Comparison of ENCODE assay signal across 23 mouse cellular contexts in the genomic region with DNA sequence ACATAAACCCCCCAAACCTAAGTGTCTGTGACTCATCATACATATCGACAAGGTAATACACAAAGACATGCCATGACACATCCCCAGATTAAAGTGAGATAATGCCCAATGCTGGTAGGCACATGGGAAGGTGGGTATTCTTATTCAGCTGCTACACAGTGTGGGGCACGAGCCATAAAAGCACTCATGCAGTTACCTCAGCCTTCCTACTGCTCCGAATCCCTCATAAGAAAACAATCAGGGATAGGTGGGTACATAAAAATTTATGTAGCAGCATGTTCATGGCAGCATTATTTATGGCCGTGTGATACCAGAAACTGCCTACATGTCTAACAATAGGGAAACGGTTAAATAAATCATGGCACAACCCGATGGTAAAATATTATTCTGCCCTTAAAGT. TPM values are rescaled to one million over a fixed set of nuclear protein-coding genes. Genes with fewer than 3 reads are reported as not detected.
A peak's percentile ranks its signal among the peaks of the same experiment; 100 is the strongest.
DNase-seq lines count a peak whose midpoint lies in the region; ATAC-seq lines count a peak whose summit lies in the region.
"Had no signal": no experiment of that assay in that cellular context is flagged by ENCODE, and none has a peak within 500 bp of the region (broad histone marks: within the 10 kb centered on the region; RNA-seq: fewer than 3 reads in every experiment).

No protein-coding gene starts in this region.

- peak; percentile 54; the same call in 1 of the 2 replicates for ATAC-seq in kidney, embryonic 16.5 days (ENCODE audit: low FRiP score, low TSS enrichment)
- peak; percentile 53; the same call in 1 of the 2 replicates for ATAC-seq in neural tube, embryonic 13.5 days (ENCODE audit: low read depth)
- no peak; the same call in 1 of the 2 replicates for ATAC-seq in neural tube, embryonic 15.5 days (ENCODE audit: low FRiP score)
- ATAC-seq: forebrain, embryonic 13.5 days; forebrain, embryonic 16.5 days; hindbrain, postnatal 0 days had no signal

- H3K27ac ChIP-seq in kidney, embryonic 16.5 days (ENCODE audit: low read length) = no peak overlapping the region
- peak overlapping the region; percentile 46; the same call in 1 of the 2 replicates for H3K27ac ChIP-seq in neural tube, embryonic 13.5 days (replicated peaks)
- no peak overlapping the region for H3K27ac ChIP-seq in neural tube, embryonic 15.5 days (replicated peaks)
- H3K27ac ChIP-seq: forebrain, embryonic 10.5 days; forebrain, embryonic 13.5 days; gastrocnemius, adult 2 months; heart, adult 2 months; heart, embryonic 10.5 days; heart, embryonic 13.5 days; hindbrain, embryonic 14.5 days; hindbrain, postnatal 0 days had no signal

- no peaks in the 10 kb centered on the region for H3K36me3 ChIP-seq in kidney, embryonic 16.5 days (ENCODE audit: insufficient read depth, low read length)
- no peaks in the 10 kb centered on the region for H3K36me3 ChIP-seq in neural tube, embryonic 13.5 days
- no peaks in the 10 kb centered on the region for H3K36me3 ChIP-seq in neural tube, embryonic 15.5 days
- H3K36me3 ChIP-seq: forebrain, embryonic 10.5 days; heart, embryonic 10.5 days; heart, embryonic 13.5 days had no signal

- H3K9ac ChIP-seq in kidney, embryonic 16.5 days (replicated peaks; ENCODE audit: low read length) = no peak overlapping the region
- H3K9ac ChIP-seq in neural tube, embryonic 13.5 days = no peak overlapping the region
- H3K9ac ChIP-seq in neural tube, embryonic 15.5 days (replicated peaks) = no peak overlapping the region
- H3K9ac ChIP-seq: forebrain, embryonic 13.5 days; heart, embryonic 13.5 days; hindbrain, embryonic 14.5 days had no signal

- WGBS in kidney, embryonic 16.5 days = 21% methylated on average over 6 of the region's 6 CpGs
- WGBS in neural tube, embryonic 13.5 days = 57% methylated on average over 6 of the region's 6 CpGs
- 48% methylated on average over 6 of the region's 6 CpGs for WGBS in neural tube, embryonic 15.5 days

- H3K4me1 ChIP-seq in kidney, embryonic 16.5 days (ENCODE audit: insufficient read depth, low read length) = peaks cover 20% of the 10 kb centered on the region
- peaks cover 4% of the 10 kb centered on the region; the same call in 1 of the 2 replicates for H3K4me1 ChIP-seq in neural tube, embryonic 13.5 days (replicated peaks)
- peaks cover 3% of the 10 kb centered on the region; the same call in 1 of the 2 replicates for H3K4me1 ChIP-seq in neural tube, embryonic 15.5 days
- H3K4me1 ChIP-seq: forebrain, embryonic 13.5 days had no signal

- H3K4me3 ChIP-seq in kidney, embryonic 16.5 days (ENCODE audit: low read length) = no peak overlapping the region
- no peak overlapping the region for H3K4me3 ChIP-seq in neural tube, embryonic 13.5 days
- no peak overlapping the region for H3K4me3 ChIP-seq in neural tube, embryonic 15.5 days (replicated peaks)
- H3K4me3 ChIP-seq: forebrain, embryonic 10.5 days; forebrain, embryonic 13.5 days; gastrocnemius, adult 2 months; heart, adult 2 months; heart, embryonic 10.5 days; heart, embryonic 13.5 days had no signal

- peak; percentile 33 for DNase-seq in heart, adult 11 months
- DNase-seq in heart, adult 18-20 months = no peak
- no peak for DNase-seq in kidney, adult 8-10 months
- DNase-seq: adrenal gland, postnatal 10 days; adrenal gland, postnatal 36 days; cerebellum, adult 18-20 months; cerebellum, adult 9-10 months; cerebellum, postnatal 14 days; gastrocnemius, adult 2 months; gastrocnemius, postnatal 14 days; heart, adult 2 months; heart, postnatal 14 days; heart, postnatal 4 days had no signal

- H3K4me2 ChIP-seq in kidney, embryonic 16.5 days (replicated peaks; ENCODE audit: low read depth, low read length) = no peak overlapping the region
- H3K4me2 ChIP-seq in neural tube, embryonic 13.5 days = no peak overlapping the region
- H3K4me2 ChIP-seq in neural tube, embryonic 15.5 days = no peak overlapping the region
- H3K4me2 ChIP-seq: forebrain, embryonic 13.5 days; heart, embryonic 13.5 days; hindbrain, embryonic 14.5 days had no signal

- no peaks in the 10 kb centered on the region for H3K9me3 ChIP-seq in kidney, embryonic 16.5 days (ENCODE audit: low read length)
- no peaks in the 10 kb centered on the region for H3K9me3 ChIP-seq in neural tube, embryonic 13.5 days
- no peaks in the 10 kb centered on the region for H3K9me3 ChIP-seq in neural tube, embryonic 15.5 days (replicated peaks)
- H3K9me3 ChIP-seq: forebrain, embryonic 10.5 days; forebrain, embryonic 13.5 days; heart, embryonic 10.5 days; heart, embryonic 13.5 days had no signal

- peaks cover 12% of the 10 kb centered on the region for H3K27me3 ChIP-seq in kidney, embryonic 16.5 days (ENCODE audit: insufficient read depth, low read length)
- H3K27me3 ChIP-seq in neural tube, embryonic 13.5 days = no peaks in the 10 kb centered on the region
- no peaks in the 10 kb centered on the region for H3K27me3 ChIP-seq in neural tube, embryonic 15.5 days (replicated peaks)
- H3K27me3 ChIP-seq: forebrain, embryonic 13.5 days had no signal

RNA-seq across cellular contexts. Expression of gene Wnt5a, which starts 35.0 kb away (rescaled TPM):
- total RNA-seq in heart, adult 18-20 months (2021) = 10 to 100 TPM; 10.9 to 13.5 TPM
- 26.0 and 27.9 TPM in 2 replicates for polyA plus RNA-seq in kidney, embryonic 16.5 days (2015; fragmentation: Nextera tagmentation; extraction: Ambion mirVana)
- 11.2 and 16.4 TPM in 2 replicates for polyA plus RNA-seq in neural tube, embryonic 13.5 days (2015; fragmentation: Nextera tagmentation; extraction: Ambion mirVana)
- 14.9 and 18.9 TPM in 2 replicates for polyA plus RNA-seq in neural tube, embryonic 15.5 days (2015; fragmentation: Nextera tagmentation; extraction: Ambion mirVana)
